Mouse (Mus musculus): ENCODE data around the gene Susd6. TPM values are rescaled to one million over a fixed set of nuclear protein-coding genes. Genes with fewer than 3 reads are reported as not detected.
A peak's percentile ranks its signal among the peaks of the same experiment; 100 is the strongest.
"Not testable (repeated sequence)": the region's sequence is repeated elsewhere in the genome, so short reads cannot be mapped to it uniquely, and the experiment has no call there.

Susd6 gene
- total RNA-seq, 2 experiments from 2014 or later = 23.8 to 24.0 TPM

- intact Hi-C loops (cut with DNase I) = no loop called here
Observed at GRCm38 (mm10) chr12:80782190-80782589, 8.1 kb upstream of the Susd6 start.

GRCm38 (mm10) chr12:80782892-80783291, 7.4 kb upstream of the Susd6 start:
- DNase-seq (ENCODE audit: extremely low spot score in 1 of 2, low spot score in 2 of 2) = no peak
- intact Hi-C loops (cut with DNase I) = no loop called here

More at GRCm38 (mm10) chr12:80782190-80782589, 8.1 kb upstream of the Susd6 start:
- no peak for DNase-seq (ENCODE audit: extremely low spot score in 1 of 2, low spot score in 2 of 2)

- no peak for DNase-seq (ENCODE audit: extremely low spot score in 1 of 2, low spot score in 2 of 2)
- intact Hi-C loops (cut with DNase I) = no loop called here
Observed at GRCm38 (mm10) chr12:80783889-80784288, 6.4 kb upstream of the Susd6 start.

- no peak for DNase-seq (ENCODE audit: extremely low spot score in 1 of 2, low spot score in 2 of 2)
- intact Hi-C loops (cut with DNase I) = no loop called here
Observed at GRCm38 (mm10) chr12:80785005-80785404, 5.3 kb upstream of the Susd6 start.

GRCm38 (mm10) chr12:80785597-80785996, 4.7 kb upstream of the Susd6 start:
- no peak for DNase-seq (ENCODE audit: extremely low spot score in 1 of 2, low spot score in 2 of 2)
- intact Hi-C loops (cut with DNase I) = no loop called here

- intact Hi-C loops (cut with DNase I) = no loop called here
- DNase-seq (ENCODE audit: extremely low spot score in 1 of 2, low spot score in 2 of 2) = no peak
Observed at GRCm38 (mm10) chr12:80786591-80786990, 3.7 kb upstream of the Susd6 start.

GRCm38 (mm10) chr12:80787604-80788003, 2.7 kb upstream of the Susd6 start:
- no peak for DNase-seq (ENCODE audit: extremely low spot score in 1 of 2, low spot score in 2 of 2)
- intact Hi-C loops (cut with DNase I) = no loop called here

- intact Hi-C loops (cut with DNase I) = no loop called here
- no peak for DNase-seq (ENCODE audit: extremely low spot score in 1 of 2, low spot score in 2 of 2)
Observed at GRCm38 (mm10) chr12:80788188-80788587, 2.1 kb upstream of the Susd6 start.

- intact Hi-C loops (cut with DNase I); DNase-seq (ENCODE audit: extremely low spot score in 1 of 2, low spot score in 2 of 2): not testable (repeated sequence)
Observed at GRCm38 (mm10) chr12:80789276-80789675, 1.0 kb upstream of the Susd6 start.

GRCm38 (mm10) chr12:80790700-80791570, 625 bp downstream of the Susd6 start:
- DNase-seq (ENCODE audit: extremely low spot score in 1 of 2, low spot score in 2 of 2) = no peak
- intact Hi-C loops (cut with DNase I) = no loop called here

- no peak for DNase-seq (ENCODE audit: extremely low spot score in 1 of 2, low spot score in 2 of 2)
- intact Hi-C loops (cut with DNase I) = no loop called here
Observed at GRCm38 (mm10) chr12:80791571-80792444, 1.5 kb downstream of the Susd6 start.

GRCm38 (mm10) chr12:80792867-80793266, 2.6 kb downstream of the Susd6 start:
- DNase-seq (ENCODE audit: extremely low spot score in 1 of 2, low spot score in 2 of 2) = no peak
- intact Hi-C loops (cut with DNase I) = no loop called here

GRCm38 (mm10) chr12:80793535-80793934, 3.2 kb downstream of the Susd6 start:
- DNase-seq (ENCODE audit: extremely low spot score in 1 of 2, low spot score in 2 of 2) = no peak
- intact Hi-C loops (cut with DNase I) = no loop called here

GRCm38 (mm10) chr12:80794522-80794921, 4.2 kb downstream of the Susd6 start:
- no peak for DNase-seq (ENCODE audit: extremely low spot score in 1 of 2, low spot score in 2 of 2)
- intact Hi-C loops (cut with DNase I) = no loop called here

- intact Hi-C loops (cut with DNase I) = no loop called here
Observed at GRCm38 (mm10) chr12:80794935-80795785, 4.8 kb downstream of the Susd6 start.

GRCm38 (mm10) chr12:80798271-80798670, 8.0 kb downstream of the Susd6 start:
- no peak for DNase-seq (ENCODE audit: extremely low spot score in 1 of 2, low spot score in 2 of 2)
- intact Hi-C loops (cut with DNase I) = no loop called here

More at GRCm38 (mm10) chr12:80794935-80795785, 4.8 kb downstream of the Susd6 start:
- DNase-seq (ENCODE audit: extremely low spot score in 1 of 2, low spot score in 2 of 2) = no peak

GRCm38 (mm10) chr12:80800156-80800555, 9.8 kb downstream of the Susd6 start:
- intact Hi-C loops (cut with DNase I) = no loop called here
- DNase-seq (ENCODE audit: extremely low spot score in 1 of 2, low spot score in 2 of 2) = no peak

GRCm38 (mm10) chr12:80801443-80801842, 11.1 kb downstream of the Susd6 start:
- intact Hi-C loops (cut with DNase I) = no loop called here
- no peak for DNase-seq (ENCODE audit: extremely low spot score in 1 of 2, low spot score in 2 of 2)

- intact Hi-C loops (cut with DNase I) = no loop called here
- peak; percentile 65 to 81 for DNase-seq (ENCODE audit: extremely low spot score in 1 of 2, low spot score in 2 of 2)
Observed at GRCm38 (mm10) chr12:80803924-80804323, 13.6 kb downstream of the Susd6 start.
